Mouse (Mus musculus): ENCODE results near the gene Dnah17.

DNA sequence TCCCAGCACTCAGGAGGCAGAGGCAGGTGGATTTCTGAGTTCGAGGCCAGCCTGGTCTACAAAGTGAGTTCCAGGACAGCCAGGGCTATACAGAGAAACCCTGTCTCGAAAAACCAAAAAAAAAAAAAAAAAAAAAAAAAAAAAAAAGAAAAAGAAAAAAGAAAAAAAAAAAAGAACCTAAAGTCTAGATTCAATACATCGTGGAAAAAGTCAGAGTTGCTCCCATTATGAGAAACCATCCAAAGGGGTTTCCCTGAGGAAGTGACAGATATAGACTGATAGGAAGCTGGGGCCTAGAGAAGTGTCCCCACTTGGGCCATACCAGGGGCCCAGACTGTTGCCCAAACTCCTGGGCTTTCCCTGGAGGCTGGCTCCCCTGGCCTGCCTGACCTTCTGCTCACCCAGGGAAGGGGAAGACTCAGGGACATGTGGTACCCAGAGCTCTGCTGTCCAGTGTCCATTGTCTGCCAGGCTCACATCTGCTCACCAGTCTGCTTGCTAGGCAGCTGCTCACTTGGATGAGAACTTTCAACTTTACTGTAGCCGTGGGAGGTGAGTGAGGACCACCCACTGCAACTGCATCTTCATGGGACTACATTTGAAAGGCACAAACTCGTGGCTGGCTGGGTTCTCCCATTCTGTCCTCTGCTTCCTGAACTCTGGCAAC, 152.6 kb downstream of the Dnah17 start:
- TF ChIP-seq CTCF (IDR thresholded peaks at IDR 0.05; ENCODE audit: extremely low read depth, insufficient read depth, insufficient read length, insufficient replicate concordance) (no peak), POLR2A (IDR thresholded peaks at IDR 0.05; ENCODE audit: low read depth, low read length) (no peak)
